Mouse (Mus musculus) Muller cell, postnatal 12 days (primary cell): Measurements from ENCODE around the gene Acd.

Source experiments
- DNase-seq: peaks from one replicate; pipeline ENCODE4 v3.0.0-alpha.2; 2015; ENCODE audit errors: inconsistent ontology term

The Acd gene

GRCm38 (mm10) chr8:105700966-105701824 is at the start of gene Acd, which contains the start of gene Pard6a:
Gene Acd, minus strand, starts transcription at chr8:105701102.
Gene Pard6a, plus strand, starts transcription at chr8:105701148.
- peak; percentile 98 for DNase-seq

GRCm38 (mm10) chr8:105750606-105751005 is 49.7 kb upstream of the Acd start:
- peak; percentile 96 for DNase-seq

GRCm38 (mm10) chr8:105743301-105743700 is 42.4 kb upstream of the Acd start:
- no peak for DNase-seq

GRCm38 (mm10) chr8:105739216-105739615 is 38.3 kb upstream of the Acd start:
- no peak for DNase-seq

- DNase-seq: no peak
Observed at GRCm38 (mm10) chr8:105732186-105732585, 31.3 kb upstream of the Acd start.

DNA sequence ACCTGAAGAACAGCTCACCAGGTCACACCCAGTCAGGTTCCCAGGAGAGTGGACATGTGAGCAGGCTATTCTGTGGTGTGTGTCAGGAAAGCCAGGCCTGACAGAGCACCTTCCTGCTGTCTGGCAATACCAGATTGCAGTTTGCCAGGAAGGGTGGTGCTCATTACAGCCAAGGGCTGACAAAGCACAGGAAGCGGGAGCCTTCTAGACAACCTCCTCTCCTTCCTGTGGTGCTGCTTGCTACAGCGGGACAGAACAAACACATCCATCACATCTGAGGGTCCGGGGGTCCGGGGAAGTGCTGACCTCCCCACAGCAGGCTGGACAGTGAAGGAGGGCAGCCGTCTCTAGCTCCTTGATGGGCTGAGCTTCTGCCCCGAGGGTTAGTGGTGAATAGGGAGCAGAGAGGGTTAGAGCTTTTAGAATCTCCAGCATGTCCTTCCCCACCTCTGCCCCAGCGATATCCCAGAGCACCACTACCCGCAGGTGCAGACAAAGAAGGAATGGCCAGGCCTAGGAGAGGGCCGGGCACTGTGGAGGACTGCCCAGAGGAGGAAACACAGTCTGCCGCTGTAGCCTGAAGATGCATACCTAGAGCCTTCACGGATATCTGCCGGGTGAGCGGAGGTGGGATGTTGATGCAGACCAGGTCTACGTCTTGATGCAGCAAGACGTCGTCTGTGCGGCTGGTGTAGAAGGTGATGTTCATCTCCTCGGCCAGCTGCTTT is 26.7 kb upstream of the Acd start:
- DNase-seq: no peak

DNA sequence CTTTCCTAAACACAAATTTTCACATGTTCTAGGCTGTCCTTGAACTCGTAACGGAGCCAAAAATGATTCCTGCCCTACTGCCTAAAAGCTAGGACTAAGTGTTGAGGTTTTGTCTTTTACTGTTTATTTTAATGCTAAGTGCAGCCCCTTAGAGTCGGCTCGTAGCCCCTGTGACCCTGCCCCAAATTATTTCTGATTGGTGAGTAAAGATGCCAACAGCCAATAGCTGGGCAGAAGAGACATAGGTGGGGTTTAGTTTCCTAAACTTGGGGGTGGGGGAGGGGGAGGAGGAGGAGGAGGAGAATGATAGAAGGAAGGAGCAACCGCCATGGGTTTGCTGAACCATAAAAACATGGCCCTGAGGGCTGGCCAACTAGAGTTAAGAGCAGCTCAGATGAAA is 24.8 kb upstream of the Acd start:
- no peak for DNase-seq

GRCm38 (mm10) chr8:105722861-105723260 is 22.0 kb upstream of the Acd start:
- DNase-seq: no peak

DNA sequence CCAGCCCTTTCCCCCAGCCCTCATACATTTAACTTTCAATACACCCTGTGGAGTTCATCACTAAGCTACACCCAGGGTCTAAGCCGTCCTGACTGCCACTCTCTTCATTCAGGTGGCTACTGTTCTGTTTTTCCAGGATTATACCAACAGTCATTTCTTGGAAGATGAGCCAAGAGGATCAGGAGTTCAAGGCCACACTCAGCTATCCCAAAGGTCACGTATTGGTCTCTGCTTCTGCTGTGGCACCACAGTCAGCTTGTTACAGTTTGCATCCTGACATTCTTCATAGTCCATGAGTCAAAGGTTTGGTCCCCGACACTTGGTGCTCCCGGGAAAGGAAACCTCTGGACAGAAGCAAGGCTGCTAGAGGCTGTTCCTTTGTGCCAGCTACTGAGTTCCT is 18.7 kb upstream of the Acd start:
- no peak for DNase-seq

DNA sequence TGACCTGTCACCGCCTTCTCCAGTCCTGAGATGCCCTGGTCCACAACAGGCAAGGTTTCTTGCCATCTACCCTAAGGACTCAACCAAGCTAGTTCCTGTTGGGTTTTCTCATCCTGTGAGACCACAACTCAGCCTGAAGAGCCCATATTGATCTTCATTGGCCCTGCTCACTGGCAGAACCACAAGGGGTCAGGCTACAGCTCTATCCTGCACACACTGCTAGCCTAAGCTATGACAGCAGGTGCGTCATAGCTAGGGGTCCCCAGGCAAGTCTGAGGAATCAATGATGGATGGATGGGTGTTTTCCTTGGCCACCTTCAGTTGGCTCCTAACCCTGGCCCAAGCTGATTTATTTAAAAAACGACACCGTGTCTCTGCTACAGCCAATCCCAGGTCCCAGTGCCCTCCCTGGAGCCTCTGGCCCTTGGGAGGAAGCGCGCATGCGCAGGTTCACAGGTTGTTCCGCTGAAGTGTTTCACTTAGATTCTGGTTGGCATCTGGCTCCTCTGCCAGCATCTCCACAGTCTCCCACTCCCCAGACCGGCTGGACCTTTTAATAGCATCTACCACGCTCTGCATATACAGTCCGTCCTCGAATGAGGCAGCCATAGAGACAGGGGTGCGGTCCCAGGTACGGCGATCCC is 15.5 kb upstream of the Acd start:
- DNase-seq: no peak

GRCm38 (mm10) chr8:105715042-105715441 is 14.1 kb upstream of the Acd start:
- DNase-seq: no peak

GRCm38 (mm10) chr8:105714139-105714538 is 13.2 kb upstream of the Acd start:
- DNase-seq: peak; percentile 77

DNA sequence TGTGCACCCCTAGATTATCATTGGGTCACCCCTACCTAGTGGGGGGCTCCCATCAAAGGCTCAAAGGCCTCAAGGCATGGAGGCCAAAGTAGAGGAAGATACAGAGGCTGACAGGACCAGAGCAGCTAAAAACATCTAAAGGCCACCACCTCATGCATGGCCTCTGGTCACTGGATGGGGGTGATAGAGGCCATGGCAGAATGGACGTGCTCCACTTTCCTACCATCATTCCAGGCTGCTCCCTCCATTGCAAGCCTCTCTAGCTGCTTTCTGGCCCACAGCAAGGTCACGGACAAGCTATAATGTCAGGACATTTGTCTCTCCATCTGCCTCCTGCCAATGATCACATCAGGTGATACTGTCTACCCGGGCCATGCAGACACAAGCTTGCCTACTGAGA is 11.4 kb upstream of the Acd start:
- DNase-seq: no peak

DNA sequence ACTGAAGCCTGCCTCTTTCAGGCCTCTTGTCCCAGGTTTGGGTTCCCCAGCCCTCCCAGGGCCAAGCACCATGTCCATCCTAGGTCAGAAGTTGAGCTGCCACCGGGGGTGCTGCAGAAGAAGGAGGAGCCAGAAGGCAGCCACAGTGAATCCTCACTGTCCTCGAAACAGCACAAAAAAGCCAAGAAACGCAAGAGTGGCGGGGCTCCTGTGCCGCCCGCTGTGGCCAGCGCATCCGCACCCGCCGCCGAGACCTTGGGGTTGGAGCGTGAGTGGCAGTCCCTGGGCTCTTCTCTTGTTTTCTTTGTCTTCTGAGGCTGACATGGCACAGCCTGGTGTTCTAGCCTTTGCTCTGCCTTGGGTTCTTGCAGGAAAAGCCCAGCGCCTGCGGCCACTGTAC is 8.4 kb upstream of the Acd start:
- DNase-seq: no peak

DNA sequence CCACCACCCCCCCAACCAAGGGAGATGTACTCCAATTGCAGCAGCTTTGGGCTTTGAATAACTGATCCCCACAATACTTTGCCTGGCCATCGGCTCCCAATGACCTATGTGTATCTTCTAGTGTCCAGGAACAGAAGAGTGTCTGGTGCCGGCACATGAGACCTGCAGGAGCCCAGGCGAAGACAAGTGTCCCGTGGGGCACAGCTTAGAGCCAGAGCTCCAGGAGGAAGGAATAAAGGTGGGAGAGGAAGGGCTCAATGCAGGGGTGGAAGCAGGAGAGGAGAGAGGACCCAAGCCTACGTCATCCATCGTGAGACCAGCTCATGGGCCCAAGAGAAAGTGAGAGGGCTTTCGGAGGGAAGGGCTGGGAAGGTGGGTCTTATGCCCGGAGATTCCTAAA is 7.8 kb upstream of the Acd start:
- no peak for DNase-seq

DNA sequence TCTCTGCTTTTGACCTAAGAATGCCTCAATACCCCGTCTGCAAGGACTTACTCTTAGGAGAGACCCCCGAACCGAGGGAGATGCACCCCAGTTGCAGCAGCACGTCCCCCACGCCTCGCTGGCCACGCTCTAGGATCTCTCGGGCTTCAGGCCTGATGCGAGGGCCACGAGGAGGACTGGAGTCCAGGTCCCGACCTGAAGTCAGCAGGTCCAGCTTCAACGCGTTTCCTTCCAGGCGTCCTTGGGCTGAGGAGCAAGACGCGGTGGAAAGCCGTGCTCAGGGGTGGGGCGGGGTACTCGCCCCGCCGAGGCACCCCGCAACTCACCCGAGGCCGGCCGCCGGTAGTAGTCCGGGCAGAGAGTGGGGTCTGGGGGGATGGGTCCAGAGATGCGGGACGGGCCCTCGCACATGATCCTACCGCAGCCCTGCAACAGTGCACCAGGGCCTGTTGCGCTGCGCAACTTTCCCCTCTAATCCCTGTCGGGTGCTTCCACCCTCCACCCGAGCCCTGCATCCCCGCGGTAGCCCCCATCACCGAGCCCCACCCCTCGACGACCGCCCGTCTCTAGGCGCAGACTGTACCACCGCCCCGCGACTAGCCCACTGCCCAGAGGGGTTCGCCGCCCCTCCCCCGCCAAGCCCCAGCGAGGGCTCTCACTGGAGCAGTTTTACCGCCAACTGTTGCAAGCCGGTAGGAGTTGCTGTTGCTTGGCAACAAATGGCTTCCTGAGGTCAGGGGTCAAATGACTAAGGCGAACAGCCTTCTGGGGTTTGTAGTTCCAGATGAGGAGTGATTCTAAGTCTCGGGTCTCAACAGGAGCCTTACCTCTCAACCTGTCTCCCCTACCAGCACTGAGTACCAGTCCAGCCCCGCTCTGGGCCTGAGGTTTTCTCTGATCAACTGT is 6.8 kb upstream of the Acd start, which contains the start of the genes 4933405L10Rik and Enkd1:
Gene 4933405L10Rik (plus strand): TSS at position 158 of the 906 bp plus-strand sequence.
Gene Enkd1 (minus strand): TSS at position 713 of the 906 bp plus-strand sequence.
- DNase-seq: peak; percentile 74

GRCm38 (mm10) chr8:105706426-105706825 is 5.5 kb upstream of the Acd start:
- no peak for DNase-seq

DNA sequence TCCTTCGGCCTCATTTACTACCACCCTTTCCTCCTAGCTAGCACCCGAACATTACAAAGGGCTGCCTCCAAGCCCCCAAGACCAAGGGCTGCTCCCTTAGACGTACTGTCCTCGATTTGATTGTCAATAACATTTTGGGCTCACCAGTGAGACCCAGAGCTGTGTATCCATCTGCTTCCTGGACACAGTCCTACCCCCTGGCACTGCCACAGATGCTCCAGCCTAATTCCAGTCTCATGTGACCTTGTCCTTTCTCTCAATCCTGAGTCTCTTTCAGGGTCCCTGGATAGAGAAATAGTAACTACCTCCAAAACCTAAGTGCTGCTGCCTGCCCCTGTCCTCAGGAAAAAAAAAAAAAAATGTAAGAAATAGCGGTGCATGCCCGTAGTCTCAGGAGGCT is 4.1 kb upstream of the Acd start:
- DNase-seq: no peak

DNA sequence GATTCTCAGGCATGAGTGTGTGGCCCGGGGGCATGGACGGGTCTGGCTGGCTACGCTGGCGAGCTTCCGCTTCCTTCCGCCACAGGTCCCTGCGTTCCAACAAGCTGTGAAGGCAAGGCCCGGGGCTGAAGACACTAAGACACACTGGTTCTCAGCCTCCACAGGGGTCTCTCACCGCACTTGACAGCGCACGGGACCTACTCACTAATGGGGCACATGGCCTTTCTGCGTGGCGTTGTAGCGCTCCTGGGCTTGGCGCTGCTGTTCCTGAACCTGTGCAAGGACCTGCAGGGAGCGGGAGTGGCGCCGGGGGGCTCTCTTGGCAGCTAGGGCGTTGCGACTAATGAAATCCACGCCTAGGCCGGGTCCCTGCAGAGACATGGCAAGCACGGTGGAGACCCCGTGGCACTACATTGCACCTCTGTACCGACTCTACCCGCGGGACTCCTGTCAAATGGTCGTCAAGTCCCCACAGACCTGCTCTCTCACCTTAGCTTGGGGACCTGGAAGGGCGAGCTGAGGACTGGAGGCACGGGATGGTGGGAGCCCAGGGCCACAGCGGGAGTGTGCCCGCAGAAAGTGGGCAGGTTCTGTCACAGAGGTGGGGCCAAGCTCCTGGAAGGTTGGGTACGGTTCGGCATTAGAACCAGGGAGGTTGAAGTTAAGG is 3.4 kb upstream of the Acd start:
- DNase-seq: no peak

DNA sequence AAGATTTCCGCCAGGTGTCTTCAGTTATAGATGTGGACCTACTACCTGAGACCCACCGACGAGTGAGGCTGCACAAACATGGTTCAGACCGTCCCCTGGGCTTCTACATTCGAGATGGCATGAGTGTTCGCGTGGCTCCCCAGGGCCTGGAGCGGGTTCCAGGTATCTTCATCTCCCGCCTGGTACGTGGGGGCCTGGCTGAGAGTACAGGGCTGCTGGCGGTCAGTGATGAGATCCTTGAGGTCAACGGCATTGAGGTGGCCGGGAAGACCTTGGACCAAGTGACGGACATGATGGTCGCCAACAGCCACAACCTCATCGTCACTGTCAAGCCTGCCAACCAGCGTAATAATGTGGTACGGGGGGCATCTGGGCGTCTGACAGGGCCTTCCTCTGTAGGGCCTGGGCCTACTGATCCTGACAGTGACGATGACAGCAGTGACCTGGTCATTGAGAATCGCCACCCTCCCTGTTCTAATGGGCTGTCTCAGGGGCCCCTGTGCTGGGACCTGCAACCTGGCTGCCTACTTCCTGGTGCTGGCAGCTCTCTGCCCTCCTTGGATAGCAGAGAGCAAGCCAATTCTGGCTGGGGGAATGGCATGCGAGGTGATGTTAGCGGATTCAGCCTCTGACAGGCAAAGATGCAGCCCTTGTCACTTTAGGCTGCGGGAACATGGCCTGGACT is 2.0 kb upstream of the Acd start:
- no peak for DNase-seq
